Mouse (Mus musculus) thymus, adult 2 months (tissue): Measurements from ENCODE around the gene Abca1.

Experiments
- CTCF ChIP-seq: fragments of 200-500 bp; IDR thresholded peaks from 2 replicates; pipeline ENCODE4 v1.5.1; 2012; ENCODE audit warnings: mild to moderate bottlenecking, control low read depth, low read length, moderate library complexity, borderline replicate concordance; ENCODE audit not compliant: control insufficient read depth, poor library complexity, insufficient read depth; ENCODE audit errors: extremely low read depth
- POLR2A ChIP-seq: fragments of 200-500 bp; IDR thresholded peaks from 2 replicates; pipeline ENCODE4 v1.6.1; 2012; ENCODE audit warnings: mild to moderate bottlenecking, low read length, control low read depth, moderate library complexity; ENCODE audit not compliant: control insufficient read depth, poor library complexity, insufficient read depth; ENCODE audit errors: extremely low read depth

DNA sequence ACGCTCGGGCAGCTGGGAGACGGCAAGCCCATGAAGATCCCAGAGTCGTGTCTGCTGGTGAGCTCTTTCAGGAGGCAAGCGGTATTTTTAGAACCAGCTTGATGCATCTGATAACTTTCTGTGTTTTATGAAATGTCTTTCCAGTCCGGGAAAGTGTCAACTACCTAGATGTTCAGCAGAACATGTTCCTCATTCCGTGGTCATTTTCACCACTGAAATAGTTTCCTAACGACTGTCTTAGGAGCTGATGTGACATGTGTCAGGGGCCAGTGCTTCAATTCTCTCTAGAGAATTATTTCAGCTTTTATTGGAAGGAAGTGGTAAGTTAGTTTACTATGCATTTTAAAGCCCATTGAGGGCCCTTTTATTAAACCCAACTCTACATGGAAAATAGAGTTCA, 159.5 kb downstream of the Abca1 start:
- TF ChIP-seq POLR2A (no peak), CTCF (no peak)
